Mouse (Mus musculus): Measurements from ENCODE around the gene Brca2.
"Not testable (repeated sequence)": the region's sequence is repeated elsewhere in the genome, so short reads cannot be mapped to it uniquely, and the experiment has no call there.

Brca2 gene

DNA sequence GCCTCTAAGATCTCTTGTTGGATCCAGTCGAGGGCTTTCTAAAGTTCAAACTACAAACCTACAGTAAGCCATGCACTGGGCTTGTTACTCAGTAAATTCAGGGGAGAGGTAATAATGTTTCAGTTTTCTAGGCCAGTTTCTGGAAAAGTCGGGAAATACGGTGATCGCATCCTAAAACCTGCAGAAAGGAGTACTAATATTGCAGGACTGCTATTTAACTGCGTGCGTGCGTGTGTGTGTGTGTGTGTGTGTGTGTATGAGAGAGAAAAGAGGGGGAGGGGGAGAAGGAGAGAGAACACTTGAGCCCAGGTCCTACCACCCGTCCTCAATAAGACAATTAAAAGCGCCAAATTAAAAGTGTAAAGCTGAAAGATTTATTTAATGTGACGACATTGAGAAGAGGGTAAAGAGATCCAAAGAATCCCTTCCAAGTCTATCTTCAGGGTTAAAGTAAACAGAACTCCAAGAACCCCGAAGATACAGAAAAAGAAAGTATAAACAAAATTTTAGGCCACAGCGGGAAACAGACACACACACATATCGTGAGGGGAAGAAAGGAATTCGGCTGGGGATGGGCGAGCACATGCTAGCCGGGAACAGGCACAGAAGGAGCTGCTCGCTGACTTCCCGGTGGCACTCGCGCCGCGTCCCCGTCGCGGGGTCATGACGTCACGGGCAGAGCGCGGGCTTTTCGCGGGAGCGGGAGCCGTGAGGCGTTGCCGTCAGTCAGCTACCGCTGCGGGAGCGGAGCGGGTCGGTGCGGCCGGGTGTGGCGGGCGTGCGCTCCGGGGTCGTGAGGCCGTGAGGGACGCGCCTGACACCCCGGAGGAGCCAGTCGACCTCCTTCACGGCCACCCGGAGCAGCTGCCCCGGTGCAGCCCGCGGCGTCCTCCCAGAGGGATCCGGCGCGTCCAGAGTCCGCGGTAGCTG is at the start of gene Brca2:
Brca2 (plus strand) TSS at position 694 of the 930 bp plus-strand sequence.
- DNase-seq: peak; percentile 94

GRCm38 (mm10) chr5:150477364-150477763 is 45.1 kb upstream of the Brca2 start:
- no peak for DNase-seq

- no peak for DNase-seq
Measured at GRCm38 (mm10) chr5:150478612-150479011, 43.8 kb upstream of the Brca2 start.

DNA sequence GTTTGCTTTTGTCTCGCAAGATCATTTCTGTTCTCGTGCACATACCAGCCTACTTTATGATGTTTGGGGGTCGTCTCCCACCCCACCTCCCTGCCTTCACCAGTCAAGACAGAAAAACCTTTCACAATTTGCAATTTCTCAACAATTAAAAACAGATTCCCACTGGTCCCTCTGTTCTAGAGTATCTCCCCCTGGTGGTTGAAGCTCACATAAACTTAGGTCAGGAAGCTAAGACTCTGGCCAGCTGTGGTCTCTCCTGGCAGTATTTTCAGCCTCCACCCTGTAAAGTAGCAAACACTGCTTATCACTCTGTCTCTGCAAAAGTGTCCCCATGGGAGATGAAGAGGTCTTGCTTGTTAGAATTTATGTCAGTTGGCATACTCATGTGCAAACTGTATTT is 37.2 kb upstream of the Brca2 start:
- peak; percentile 28 for DNase-seq

GRCm38 (mm10) chr5:150490285-150490684 is 32.1 kb upstream of the Brca2 start:
- DNase-seq: no peak

DNA sequence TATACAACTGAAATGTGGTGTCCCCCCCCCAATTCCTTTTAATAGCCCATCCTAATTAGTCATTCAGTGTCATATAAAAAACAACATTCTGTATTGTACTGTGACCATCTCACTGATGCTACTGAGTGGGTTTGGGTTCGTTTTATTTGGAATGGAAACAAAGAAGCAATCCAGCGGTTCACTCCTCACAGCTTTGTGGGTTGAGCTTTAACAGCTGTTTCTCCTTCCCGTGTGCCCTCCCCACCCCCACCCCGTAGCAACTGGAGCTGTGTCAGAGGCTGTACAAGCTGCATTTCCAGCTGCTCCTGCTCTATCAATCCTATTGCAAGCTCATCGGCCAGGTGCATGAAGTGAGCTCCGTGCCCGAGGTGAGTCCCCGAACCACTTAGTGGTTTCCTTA is 31.6 kb upstream of the Brca2 start:
- DNase-seq: no peak

DNA sequence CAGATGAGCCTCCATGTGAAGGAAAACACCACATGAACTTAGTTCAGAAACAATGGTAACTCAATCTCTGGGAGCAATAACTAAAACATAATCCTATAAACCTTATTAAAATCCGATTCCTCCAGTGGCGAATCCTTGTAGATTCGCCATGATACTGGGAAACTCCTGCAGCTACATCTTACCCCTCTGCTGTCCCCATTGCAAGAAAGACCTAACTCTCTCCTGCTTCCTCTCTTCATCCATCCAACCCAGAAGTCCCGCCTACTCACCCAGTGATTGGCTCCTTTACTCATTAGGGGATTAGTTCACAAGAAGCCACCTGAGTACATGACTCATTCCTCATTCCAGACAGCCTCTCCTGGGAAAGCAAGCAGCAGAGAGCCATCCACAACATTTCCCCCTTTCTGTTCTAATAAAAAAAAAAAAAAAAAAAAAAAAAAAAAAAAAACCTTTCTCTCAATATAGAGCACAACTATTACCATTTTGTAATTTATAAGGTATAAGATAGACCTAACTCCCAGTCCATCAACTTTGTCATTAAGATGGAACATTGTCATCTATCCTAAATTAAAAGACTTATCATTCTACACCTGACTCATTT is 30.8 kb upstream of the Brca2 start:
- not testable (repeated sequence) for DNase-seq

GRCm38 (mm10) chr5:150495792-150496191 is 26.6 kb upstream of the Brca2 start:
- DNase-seq: peak; percentile 37

- DNase-seq: no peak
Measured at GRCm38 (mm10) chr5:150510451-150511225, 11.8 kb upstream of the Brca2 start.

DNA sequence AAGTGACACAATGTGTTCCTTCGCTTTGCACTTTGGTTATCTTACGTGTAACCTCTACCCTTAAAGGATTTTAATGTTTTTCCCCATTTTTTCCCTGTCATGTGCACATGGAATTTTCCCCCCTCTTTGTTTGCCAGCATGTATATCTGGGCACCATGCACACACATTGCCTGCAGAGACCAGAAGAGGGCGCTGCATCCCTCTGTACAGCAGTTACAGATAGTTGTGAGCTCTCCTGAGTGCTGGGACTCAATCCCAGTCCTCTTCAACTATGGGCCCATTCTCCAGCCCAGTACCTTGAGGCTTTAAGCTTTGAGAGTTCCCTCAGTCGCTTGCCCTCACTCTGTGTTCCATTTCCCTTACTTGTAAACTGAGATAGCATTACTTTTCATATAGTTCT is 9.2 kb upstream of the Brca2 start:
- no peak for DNase-seq

- DNase-seq: no peak
Measured at GRCm38 (mm10) chr5:150514027-150514426, 8.4 kb upstream of the Brca2 start.

DNA sequence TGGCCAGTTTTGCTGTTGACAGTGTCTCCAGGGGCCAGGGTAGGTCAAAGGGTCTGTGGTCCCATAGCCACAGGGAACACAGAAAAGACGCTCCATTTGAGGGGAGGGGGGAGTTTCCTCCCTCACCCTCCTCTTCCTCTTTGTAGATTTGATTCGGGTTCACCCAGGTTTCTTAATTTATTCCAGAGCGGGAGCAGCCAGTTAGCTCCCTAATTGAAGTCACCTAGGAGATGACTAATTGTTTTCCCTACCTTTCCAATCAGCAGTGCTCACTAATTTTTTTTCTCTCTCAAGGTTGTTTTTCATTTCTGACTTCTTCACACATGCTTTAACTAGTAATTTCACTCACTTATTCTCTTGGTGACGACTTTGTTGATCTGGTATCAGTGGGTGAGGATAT is 4.4 kb upstream of the Brca2 start, which contains the start of gene Zar1l:
Zar1l (minus strand) TSS at position 101 of the 400 bp plus-strand sequence.
- DNase-seq: no peak

DNA sequence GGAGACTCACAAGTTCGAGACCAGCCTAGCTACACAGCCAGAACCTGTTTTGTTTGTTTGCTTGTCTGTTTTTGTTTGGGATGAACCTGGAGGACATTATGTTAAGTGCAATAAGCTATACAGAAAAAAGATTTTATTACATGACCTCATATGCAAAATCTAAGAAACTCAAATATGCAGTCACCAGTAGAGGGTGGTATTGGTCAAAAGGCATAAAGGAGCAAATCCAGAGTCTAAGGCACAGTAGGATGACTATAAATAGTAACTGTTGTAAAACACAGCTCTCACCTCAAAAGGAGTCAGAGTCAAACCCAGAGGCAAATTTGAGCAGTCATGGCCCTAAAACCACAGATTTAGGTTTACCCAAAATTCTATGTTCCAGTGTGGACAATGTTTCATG is 2.9 kb upstream of the Brca2 start:
- peak; percentile 20 for DNase-seq

DNA sequence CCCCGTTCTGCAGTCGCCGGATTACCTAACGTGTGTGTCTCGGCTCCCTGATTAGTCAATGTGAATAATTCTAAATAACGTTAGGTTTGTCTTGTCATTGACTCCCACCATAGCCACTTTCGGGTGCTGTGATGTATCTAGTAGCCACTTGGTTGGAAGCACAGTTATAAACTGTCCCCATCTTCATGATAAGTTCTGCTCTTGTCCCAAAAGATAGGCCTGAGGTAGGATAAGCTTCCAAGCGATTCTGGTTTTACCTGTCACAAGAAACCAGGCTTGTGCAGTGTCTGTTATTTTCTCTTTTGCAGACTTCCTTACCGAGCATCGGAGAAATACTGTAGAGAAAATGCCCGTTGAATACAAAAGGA is 421 bp downstream of the Brca2 start:
- DNase-seq: no peak

- DNase-seq: no peak
Measured at GRCm38 (mm10) chr5:150525239-150525638, 2.8 kb downstream of the Brca2 start.

DNA sequence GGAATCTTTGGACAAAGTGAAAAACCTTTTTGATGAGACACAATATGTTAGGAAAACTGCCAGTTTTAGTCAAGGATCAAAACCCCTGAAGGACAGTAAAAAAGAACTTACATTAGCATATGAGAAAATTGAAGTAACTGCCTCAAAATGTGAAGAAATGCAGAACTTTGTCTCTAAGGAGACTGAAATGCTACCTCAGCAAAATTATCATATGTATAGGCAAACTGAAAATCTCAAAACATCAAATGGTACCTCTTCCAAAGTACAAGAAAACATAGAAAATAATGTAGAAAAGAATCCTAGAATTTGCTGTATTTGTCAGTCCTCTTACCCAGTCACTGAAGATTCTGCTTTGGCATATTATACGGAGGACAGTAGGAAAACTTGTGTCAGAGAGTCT is 18.9 kb downstream of the Brca2 start:
- no peak for DNase-seq

DNA sequence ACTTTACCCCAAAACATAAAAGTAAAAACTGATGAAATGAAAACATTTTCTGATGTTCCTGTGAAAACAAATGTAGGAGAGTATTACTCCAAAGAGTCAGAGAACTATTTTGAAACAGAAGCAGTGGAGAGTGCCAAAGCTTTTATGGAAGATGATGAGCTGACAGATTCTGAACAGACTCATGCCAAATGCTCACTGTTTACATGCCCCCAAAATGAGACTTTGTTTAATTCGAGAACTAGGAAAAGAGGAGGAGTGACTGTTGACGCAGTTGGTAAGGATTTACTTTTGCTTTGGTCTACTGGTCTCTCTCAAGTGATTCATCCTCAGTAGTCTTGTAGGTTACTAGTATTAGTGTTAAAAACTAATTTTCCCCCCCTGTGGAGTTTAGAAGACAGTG is 20.8 kb downstream of the Brca2 start:
- DNase-seq: no peak

GRCm38 (mm10) chr5:150551637-150552036 is 29.2 kb downstream of the Brca2 start:
- DNase-seq: no peak

DNA sequence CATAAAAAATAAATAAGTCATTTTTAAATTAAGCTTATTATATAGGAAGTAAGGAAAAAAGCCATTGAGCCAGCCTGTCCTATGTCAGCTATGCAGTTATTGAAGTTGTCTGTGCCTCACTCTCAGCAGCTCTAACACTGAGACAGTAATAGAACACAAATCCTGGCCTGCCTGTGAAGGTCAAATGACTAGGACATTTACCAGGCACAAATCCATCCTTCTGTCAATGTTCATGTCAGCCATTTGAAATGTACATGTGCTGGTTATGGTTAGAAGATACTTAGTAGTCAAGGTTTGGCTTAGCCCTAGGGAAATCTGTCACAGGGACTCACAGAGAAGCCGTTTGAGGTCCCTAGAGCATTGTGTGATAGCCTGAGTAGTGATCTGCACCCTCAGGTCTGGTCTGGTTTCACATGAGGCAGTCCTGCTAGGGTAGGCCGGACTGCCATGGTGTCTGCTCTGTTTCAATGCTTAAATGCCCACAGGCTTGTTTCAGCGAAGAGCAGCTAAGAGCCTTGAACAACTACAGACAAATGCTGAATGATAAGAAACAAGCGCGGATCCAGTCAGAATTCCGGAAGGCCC is 37.2 kb downstream of the Brca2 start:
- DNase-seq: no peak

- no peak for DNase-seq
Measured at GRCm38 (mm10) chr5:150560851-150561250, 38.4 kb downstream of the Brca2 start.

GRCm38 (mm10) chr5:150561376-150561775 is 38.9 kb downstream of the Brca2 start:
- no peak for DNase-seq

GRCm38 (mm10) chr5:150561783-150562182 is 39.4 kb downstream of the Brca2 start:
- no peak for DNase-seq

- no peak for DNase-seq
Measured at GRCm38 (mm10) chr5:150564426-150564825, 42.0 kb downstream of the Brca2 start.
